Mouse (Mus musculus): Measurements from ENCODE around the gene Olfr449. TPM values are rescaled to one million over a fixed set of nuclear protein-coding genes. Genes with fewer than 3 reads are reported as not detected.

The Olfr449 gene
- total RNA-seq (2021): not detected
- long read RNA-seq, experiment 1: 0 reads
- long read RNA-seq, experiment 2: 0 reads

- intact Hi-C loops (cut with DNase I): no loop called here
- DNase-seq: no peak
Measured at GRCm38 (mm10) chr6:42834084-42834483, at the start of gene Olfr449. TSS of gene Olfr449 (plus strand) at chr6:42834384.

GRCm38 (mm10) chr6:42784793-42785192 lies 49.4 kb upstream of the Olfr449 start, which contains the start of gene Olfr452:
TSS of gene Olfr452 (plus strand) at chr6:42785093.
- DNase-seq: no peak
- intact Hi-C loops (cut with DNase I): no loop called here

GRCm38 (mm10) chr6:42790247-42790948 lies 43.8 kb upstream of the Olfr449 start:
- intact Hi-C loops (cut with DNase I): no loop called here
- no peak for DNase-seq

GRCm38 (mm10) chr6:42790949-42791556 lies 43.1 kb upstream of the Olfr449 start:
- no peak for DNase-seq
- intact Hi-C loops (cut with DNase I): no loop called here

- intact Hi-C loops (cut with DNase I): no loop called here
- no peak for DNase-seq
Measured at GRCm38 (mm10) chr6:42794982-42795381, 39.2 kb upstream of the Olfr449 start.

GRCm38 (mm10) chr6:42811639-42812038 lies 22.5 kb upstream of the Olfr449 start, which contains the start of gene Olfr450:
TSS of gene Olfr450 (plus strand) at chr6:42811939.
- no peak for DNase-seq
- intact Hi-C loops (cut with DNase I): no loop called here

- DNase-seq: no peak
Measured at GRCm38 (mm10) chr6:42860222-42860819, 26.1 kb downstream of the Olfr449 start.

GRCm38 (mm10) chr6:42869695-42870094 lies 35.5 kb downstream of the Olfr449 start:
- intact Hi-C loops (cut with DNase I): no loop called here
- no peak for DNase-seq

More at GRCm38 (mm10) chr6:42860222-42860819, 26.1 kb downstream of the Olfr449 start:
- intact Hi-C loops (cut with DNase I): loop anchor here (5.0 kb wide), 1 partner anchor 248 kb away; no protein-coding TSS in a partner anchor

- intact Hi-C loops (cut with DNase I): no loop called here
Measured at GRCm38 (mm10) chr6:42876323-42876722, 42.1 kb downstream of the Olfr449 start.

More at GRCm38 (mm10) chr6:42876323-42876722, 42.1 kb downstream of the Olfr449 start:
- no peak for DNase-seq

Other genes with a start within 250 kb of the Olfr449 start
- not detected for gene Tcaf3, start 236.7 kb upstream of the Olfr449 start, total RNA-seq (2021)
- gene Tcaf2, start 189.1 kb upstream of the Olfr449 start, total RNA-seq (2021): 1 to 10 TPM; 2.3 TPM
- gene Tcaf1, start 124.3 kb upstream of the Olfr449 start, total RNA-seq (2021): 1 to 10 TPM; 5.9 to 6.3 TPM
- gene Olfr453, start 95.0 kb upstream of the Olfr449 start, total RNA-seq (2021): not detected
- not detected for gene Olfr38, start 78.0 kb upstream of the Olfr449 start, total RNA-seq (2021)
- gene Olfr452, start 49.3 kb upstream of the Olfr449 start, total RNA-seq (2021): not detected
- gene Olfr450, start 22.4 kb upstream of the Olfr449 start, total RNA-seq (2021): not detected
- not detected for gene Olfr448, start 56.1 kb downstream of the Olfr449 start, total RNA-seq (2021)
- not detected for gene Olfr447, start 74.5 kb downstream of the Olfr449 start, total RNA-seq (2021)
- not detected for gene Olfr446, start 87.0 kb downstream of the Olfr449 start, total RNA-seq (2021)
- gene Olfr444, start 114.7 kb downstream of the Olfr449 start, total RNA-seq (2021): not detected

All from gastrocnemius, postnatal 36 days (tissue).